Mouse (Mus musculus) urinary bladder, postnatal 36 days (tissue): ENCODE measurements around the gene Sh3pxd2a.

Experiments used
- DNase-seq, 2 experiments: peaks; one replicate each; pipeline ENCODE4 v3.0.0; 2022; ENCODE audit warnings: low spot score in 2 of 2, mixed read lengths in 1 of 2

Sh3pxd2a gene

DNA sequence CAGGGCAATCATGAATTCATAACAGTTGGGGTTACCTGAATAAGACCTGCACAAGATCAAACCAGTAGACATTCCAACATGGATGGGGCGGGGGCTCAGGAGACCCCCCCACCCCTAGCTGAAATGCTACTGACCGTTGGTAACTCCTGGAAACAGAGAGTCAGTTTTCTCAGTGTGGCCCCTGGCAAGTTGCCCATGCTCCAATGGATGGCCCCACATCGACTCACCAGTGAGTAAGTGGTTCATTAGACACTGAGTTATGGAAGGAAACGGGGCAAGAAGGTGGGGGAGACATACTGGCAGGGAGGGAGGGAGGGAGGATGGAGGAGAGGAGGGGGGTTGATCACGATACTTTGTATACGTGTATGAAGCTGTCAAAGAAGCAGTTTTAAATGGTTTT, 8.2 kb downstream of the Sh3pxd2a start:
- DNase-seq: no peak

DNA sequence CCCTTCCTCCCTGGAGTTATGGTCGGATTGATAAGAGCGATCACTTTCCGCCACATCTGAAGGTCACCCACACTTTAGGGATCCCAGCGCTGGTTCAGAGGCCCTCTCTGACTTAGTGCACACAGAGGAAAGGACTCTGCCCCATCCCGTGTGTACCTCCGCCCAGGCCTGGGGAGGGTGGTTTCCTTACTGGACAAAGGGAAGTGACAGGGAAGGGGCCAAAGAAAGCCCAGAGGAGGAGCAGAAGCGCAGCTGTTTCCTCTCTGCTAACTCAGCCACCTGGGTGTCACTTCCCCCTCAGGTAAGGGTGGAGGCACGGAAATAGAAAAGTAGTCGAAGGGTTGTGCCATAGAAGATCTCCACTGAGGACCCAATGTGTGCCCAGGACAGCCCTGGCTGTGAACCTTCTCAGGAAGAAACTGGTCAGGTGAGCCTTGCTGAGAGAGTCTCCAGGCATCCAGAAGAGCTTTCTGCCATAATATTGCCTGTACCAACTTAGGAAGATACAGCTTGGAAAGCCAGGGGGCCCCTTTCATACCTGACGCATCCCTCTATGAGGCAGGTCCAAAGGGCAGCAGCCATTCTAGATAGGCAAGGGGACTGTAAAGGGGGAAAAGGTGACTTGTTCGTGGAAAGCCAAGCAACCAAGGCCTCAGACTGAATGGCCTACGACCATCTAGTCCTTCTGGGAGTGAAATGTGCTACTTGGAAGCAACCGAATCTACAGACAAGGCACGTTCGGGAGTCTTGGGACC, 9.0 kb downstream of the Sh3pxd2a start:
- DNase-seq: no peak

DNA sequence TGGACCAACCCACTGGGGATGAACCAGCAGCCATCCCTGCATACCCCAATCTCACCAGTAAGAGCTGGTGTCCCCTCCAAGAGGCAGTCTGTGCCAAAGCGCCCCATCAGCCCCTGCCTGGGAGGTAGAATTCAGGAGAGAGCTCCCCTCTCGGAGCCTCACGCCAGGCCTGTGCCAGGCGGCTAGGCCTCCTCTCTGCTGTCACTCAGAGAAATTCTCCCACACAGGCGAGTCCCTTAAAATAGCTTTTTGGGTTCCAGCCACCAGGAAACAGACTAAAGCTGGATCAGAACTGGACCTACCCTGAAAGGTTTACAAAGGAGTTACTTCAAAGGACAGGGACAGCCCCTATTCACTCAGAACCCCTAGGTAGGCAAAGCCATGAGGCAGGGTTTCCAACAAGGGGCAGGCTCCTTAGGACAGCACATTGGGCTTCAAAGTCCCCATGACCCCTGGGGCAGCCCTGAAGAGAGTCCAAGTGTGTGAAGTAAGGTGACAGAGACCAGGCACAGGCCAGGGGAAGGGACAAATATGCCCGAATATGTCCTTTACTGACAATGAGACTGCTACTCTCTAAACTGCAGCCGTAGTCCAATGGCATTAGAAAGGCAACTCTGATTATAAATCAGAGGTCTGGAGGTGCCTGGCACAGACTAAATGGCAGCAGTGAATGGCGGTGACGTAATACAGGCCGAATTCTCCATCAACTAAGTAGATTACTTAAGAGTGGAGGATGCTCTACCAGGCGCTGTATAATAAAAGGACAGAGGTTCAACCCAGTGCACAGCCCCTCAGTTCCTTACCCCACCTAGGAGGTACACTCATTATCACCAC, 9.8 kb downstream of the Sh3pxd2a start:
- DNase-seq: no peak

DNA sequence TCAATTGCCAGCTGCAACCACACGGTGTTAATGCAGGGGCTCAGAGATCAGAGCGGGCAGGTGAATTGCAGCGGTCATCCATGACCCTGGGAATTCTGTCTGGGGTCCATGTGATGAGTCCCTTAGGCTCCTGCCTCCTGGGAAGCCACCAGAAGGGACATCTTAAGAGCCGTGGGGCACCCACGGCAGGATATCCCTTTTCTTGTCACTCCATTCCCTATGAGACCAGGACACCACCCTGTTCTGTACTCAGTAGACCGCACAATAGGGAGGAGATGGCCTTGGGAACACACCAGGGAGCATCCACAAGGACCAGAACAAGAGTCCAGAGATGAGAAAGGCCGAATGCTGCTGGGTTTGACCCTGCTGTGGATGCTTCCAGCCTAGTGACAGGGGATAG, 10.8 kb downstream of the Sh3pxd2a start:
- DNase-seq: no peak

DNA sequence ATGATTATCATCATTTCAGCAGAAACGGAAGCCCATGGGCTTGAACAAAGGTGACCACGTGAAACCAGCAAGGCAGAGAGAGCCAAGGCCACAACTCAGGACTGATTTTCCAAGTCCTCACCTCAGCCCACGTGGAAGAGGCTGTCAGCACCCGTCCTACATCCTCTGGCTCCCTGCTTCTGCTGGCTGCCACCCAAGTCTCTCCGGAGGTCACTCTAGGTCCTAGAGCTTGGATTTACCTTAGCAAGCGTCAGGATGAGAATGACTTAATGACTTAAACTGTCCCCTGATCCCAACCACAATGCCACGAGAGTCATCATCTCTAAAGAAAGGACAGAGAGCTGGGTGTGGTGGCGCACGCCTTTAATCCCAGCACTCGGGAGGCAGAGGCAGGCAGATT, 11.5 kb downstream of the Sh3pxd2a start:
- DNase-seq: no peak

DNA sequence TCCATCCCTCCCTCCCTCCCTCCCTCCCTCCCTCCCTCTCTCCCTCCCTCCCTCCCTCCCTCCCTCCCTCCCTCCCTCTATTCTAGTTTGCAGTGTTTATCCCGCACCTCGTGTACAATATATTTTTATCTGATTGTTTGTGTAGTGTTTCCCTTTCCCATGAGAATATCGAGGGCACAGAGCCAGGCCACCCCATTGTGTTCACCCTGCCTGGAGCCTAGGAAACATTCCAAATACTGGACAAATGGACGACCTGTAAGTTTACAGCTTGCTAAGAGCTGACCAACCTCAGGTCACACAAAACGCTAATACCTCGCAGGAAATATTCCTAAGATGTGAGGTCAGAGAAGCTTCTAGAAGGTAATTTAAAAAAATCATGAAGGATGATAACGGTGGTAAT, 12.0 kb downstream of the Sh3pxd2a start:
- no peak for DNase-seq

DNA sequence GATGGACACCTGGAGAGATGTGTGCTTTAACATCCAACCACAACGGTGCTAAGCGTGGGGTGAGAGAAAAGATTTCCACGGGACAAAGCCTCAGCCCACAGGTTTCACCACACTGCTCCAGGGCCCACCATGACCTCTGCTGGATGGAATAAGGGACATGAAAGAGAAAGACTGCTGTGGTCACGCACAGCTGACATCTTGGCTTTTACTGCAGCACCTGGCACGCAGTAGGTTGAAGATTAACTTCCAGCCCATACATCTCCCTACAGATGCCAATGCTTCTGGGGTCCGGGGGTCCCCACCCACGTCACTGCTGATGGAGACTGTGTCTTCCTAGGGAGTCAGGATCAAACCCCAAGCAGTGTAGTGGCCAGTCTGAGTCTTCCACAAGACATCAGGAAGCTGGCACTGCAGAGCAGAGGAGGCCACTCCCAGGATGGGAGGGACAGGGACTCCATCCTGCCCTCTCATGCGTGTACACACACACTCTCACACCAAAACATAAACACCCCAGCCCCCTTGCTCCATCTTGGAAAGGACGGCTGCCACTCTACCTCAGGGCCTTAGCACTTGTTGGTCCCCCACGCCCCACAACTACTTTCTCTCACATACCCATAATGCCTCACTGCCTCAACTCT, 12.6 kb downstream of the Sh3pxd2a start:
- DNase-seq: no peak

DNA sequence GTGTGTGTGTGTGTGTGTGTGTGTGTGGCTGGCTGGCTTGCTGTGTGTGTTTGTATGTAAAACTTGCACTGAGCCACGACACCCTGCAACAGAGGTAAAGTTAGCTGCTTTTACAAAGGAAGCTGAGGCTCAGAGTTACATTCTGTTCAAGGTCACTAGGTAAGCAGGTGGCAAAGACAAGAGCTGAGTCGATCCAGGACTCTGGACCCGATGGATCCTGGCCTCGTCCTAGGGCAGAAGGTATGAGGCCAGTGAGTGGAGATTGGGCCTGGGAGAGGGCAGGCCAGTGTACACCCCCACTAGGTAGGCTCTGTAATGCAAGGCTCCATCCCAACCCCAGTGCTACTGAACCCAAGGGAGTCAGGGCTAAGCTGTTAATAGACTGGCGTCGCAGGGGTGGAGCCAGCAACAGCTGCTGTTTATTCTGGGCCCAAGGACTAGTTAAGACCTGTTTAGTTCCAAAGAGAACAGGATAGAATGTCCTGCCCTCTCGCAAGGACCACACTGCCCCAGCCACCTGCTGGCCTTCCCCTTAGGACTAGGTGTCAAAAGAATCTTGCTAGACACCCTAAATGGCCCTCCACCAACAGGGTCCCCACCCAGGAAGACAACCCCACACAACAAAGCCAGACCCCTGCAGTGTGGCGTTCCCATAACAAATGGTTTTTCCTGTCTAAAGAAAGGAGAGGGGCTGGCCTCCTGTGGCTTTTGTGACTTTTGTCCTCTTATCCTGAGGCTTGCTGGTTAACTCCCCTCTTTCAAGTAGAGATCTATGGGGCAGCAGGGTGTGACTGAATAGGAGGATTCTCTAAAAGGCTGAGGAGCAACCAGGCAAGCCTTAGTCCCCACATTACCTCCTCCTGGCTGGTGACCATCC, 13.7 kb downstream of the Sh3pxd2a start:
- no peak for DNase-seq

DNA sequence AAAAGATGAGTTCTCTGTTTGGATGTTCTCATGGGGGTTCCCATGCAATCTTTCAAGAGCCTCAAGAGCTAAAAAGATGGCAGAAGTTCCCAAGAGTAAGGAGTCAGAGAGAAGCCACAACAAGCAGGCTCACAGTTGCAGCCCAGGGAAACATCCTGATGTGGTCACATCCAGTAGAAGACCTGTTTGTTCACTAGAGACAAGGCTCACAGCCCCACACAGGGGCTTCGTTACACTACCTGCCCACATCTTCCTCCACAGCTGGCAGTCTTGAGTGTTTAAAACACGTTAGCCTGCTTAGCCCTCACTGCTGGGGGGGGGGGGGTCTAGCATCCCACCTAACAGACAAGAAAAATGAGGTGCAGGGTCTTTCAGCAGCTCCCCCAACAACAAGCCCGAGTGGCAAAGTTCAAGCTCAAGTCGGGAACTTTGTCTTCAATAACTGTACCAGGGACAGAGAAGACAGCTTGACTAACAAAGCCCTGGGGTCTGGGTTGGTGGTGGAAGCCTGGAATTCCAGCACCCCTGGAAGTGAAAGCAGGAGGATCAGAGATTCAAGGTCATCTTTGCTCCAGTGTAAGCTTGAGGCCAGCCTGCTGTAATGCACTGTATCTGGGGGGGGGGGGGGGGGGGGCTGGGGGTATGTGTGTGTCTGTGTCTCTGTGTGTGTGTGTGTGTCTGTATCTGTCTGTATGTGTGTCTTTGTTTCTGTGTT, 14.5 kb downstream of the Sh3pxd2a start:
- no peak for DNase-seq

DNA sequence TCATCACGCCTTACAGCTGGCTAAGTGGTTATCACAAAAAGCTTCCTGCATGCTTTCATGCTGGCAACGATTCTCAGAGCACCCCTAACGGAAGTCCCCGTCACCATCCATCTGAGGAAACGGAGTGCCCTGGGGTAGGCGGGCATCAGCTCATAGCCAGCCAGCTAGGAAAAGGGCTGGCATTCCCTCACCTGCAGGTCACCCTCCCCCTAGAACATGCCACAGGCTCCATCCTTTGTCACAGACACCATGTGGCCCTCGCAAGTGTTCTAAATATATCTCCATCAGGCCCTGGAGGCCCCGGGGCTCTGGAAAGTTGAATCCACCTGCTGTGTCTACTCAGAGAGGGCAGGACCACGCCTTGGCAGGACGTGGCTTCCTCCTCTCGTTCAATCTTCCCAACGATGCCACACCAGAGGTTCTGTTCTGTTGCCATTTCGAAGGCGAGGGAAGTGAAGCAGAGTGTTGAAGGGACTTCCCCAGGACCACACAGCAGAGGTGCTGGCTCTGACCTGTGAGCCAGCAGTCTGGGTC, 15.5 kb downstream of the Sh3pxd2a start:
- DNase-seq: no peak

DNA sequence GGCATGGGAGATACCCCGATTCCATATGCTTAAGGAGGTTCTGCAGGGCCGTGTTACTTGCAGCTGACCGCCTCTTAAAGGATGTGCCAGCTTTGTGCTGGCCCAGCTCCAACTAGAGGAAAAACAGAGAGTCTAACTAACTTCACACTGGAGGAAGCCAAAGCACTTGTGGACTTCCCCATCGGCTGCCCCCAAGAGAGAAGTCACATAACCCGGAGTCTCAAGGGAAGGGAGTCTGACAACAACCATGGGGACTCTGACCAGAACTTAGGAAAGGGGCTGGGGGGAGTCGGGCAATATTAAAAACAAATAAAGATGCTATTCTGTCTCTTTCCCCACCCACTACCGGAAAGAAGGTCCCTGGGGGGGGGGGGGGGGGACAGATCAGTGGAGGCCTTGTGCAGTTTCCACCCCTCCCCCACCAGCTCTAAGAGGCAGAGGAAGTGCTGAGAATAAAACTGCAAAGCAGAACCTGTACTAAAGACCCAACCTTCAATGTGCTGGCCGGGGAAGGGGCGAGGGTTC, 17.3 kb downstream of the Sh3pxd2a start:
- DNase-seq: peak in 1 of 2 experiments; percentile 56

DNA sequence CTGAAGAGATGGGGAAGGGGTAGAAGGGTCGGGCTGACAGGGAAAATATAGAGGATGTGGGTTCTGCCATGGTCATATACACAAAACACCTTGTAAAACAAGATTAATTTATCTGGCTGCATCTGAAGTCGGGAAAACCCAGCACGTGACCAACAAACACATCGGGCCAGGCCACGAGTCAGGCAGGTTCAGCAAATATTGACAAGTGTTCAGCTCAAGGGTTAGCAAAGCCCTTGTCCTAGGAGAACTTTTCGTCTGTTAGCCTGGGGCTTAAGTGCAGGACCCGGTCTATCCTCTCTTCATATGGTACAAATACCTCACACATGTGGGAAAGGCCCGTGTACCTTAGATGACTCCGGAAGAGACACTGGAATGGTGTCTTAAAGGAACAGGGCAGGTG, 18.1 kb downstream of the Sh3pxd2a start:
- DNase-seq: peak; percentile 43 to 45

DNA sequence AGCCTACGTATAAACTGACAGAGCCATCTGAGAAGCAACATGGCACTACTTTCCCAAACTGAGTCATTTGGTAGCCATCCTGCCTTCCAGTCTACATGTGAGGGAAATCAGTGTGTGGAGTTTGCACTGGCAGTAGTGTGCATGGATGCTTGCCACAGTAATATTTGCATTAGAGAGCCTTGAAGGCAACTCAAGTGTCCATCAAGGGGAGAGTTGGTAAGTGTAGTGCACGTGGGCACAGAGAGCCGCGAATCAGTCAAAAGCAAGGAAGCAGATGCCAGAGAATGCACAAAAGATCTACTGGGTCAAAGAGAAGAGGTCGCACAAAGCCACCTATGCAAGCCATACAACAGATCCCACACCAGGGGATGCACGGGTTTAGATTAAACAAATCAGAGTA, 18.5 kb downstream of the Sh3pxd2a start:
- no peak for DNase-seq

DNA sequence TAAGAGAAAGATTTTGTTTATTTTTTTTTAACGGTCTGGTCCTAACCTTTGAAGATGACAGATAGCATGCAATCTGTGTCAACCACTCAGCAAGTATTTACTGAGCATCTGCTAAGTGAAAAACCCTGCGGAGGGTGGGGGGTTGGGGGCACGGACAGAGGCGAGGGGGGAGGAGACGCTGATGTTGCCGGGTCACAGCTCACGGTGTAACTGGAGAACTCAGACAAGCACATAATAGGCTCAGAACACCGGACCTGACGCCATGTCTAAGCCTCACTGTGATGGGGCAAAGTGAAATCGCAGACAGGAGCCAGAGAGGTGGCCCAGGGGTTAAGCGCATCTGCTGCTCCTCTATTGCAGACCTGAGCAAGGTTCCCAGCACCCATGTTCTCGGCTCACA, 19.7 kb downstream of the Sh3pxd2a start:
- DNase-seq: no peak

DNA sequence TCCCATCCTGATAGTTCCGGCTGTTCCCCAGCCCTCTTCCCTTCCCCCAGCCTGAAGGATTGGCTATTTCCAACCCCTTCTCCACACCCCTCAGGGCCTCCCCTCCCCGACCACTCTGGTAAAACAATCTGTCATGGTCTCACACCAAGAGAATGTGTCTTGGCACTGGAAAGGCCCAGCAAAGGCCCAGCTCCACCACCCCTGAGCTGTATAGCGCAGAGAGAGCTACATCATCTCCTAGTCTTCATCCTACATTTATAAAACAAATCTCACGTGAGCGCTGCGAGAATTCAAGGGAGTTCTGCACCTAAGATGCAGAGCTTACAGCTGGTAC, 21.9 kb downstream of the Sh3pxd2a start:
- no peak for DNase-seq

DNA sequence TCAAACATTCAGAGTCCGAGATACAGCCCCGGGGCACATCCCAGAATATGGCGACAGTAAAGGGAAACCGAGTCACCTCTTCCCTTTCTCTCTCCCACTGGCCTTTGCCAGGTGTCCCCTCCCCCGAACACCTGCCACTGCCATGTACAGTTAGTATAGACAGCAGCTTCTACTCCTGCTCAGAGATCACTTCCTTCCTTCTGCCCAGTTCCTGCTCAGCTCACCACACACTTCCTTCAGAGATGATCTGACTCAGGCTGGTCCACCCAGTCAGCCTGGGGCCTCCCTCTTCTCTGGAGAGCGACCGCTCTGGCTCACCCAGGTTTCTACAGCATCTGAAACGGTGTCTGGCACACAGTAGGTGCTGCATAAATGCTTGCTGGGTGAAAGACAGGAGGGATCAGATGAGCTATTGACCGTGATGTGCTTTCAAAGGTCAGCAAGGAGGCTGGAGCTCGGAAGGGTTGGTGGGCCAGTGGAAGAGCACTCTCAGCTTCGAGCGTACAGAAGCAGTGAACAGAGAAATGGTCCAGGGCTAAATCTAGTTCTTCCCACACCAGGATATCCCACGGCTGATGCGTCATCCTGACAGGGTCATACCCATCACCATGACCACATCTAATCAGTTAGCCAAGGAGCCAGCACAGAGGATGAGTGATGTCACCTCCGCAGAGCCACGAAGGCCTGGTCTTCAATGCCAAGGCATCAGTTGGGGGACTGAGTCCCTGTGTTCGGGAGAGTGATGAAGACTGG, 22.5 kb downstream of the Sh3pxd2a start:
- DNase-seq: no peak

DNA sequence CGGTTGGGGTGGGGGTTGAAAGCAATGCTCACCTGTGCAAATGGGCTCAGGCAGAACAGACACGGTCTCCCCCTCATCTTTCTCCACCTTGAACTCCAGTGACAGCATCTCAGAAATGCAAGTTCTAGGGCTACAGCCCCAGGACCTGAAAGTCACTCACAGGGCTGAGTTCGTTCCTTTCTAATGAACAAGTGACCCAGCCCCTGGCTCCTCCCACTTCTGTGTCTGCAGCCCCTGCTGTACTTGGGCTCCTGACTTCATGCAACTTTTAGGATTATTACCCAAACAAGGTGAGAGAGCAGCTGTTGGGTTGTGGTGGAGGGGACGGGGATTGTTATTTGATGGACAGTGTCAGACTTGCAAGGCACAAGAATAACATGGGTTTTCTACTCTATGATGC, 23.2 kb downstream of the Sh3pxd2a start:
- DNase-seq: no peak

DNA sequence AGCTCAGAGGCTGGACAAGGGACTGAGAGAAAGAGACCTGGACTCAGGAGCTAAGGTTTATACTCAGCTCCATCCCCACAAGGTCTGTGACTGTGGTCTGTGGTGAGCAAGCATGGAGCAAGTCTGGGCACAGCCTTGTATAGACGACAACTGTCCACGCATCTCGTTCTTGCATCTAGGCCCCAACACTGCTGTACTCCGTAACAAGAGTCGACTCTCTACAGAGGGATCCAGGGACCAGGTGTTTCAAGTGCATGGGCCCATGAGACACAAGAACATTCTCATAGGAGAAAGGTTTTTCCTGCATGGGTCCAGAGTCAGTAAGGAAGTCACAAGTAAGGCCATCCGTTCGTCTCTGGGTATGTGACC, 23.8 kb downstream of the Sh3pxd2a start:
- no peak for DNase-seq

DNA sequence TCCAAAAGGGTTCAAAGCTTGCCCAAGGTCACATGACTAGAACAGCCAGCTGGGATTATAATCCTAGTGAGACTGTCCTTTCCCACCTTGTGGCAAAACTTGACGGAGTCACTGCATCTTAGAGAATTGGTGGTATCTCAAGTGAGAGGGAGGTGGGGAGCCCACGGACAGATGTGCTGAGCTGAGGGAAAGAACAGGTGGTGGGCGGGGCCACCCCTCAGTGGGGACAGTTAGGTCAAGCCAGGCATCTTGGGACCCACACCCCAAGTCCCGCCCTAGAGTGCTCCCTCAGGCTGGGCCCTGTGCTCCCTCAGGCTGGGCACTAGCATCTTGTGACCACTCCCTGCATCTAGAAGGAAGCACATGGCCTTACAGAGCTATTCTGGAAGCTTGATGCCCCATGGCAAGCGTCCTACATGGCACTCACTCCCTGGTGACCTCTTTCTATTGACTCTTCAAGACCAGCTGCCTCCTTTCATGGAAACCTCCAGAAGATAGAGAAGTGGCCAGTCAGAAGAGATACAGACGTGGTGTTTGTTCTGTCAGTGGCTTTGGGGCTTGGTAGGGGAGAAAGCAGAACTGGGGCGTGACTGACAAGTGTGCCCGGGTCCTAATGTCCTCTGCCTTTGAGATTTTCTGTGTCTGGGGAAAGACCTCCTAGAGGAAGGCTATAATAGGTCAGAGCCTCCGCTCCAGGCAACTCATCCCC, 24.3 kb downstream of the Sh3pxd2a start:
- no peak for DNase-seq
